Mouse (Mus musculus): ENCODE measurements at regions not wholly inside any gene's neighbourhood (a gene's known extent, or its start where the extent isn't known, plus 50 kb on each side); places are given as distances from the start of the nearest gene placed in this dataset.

DNA sequence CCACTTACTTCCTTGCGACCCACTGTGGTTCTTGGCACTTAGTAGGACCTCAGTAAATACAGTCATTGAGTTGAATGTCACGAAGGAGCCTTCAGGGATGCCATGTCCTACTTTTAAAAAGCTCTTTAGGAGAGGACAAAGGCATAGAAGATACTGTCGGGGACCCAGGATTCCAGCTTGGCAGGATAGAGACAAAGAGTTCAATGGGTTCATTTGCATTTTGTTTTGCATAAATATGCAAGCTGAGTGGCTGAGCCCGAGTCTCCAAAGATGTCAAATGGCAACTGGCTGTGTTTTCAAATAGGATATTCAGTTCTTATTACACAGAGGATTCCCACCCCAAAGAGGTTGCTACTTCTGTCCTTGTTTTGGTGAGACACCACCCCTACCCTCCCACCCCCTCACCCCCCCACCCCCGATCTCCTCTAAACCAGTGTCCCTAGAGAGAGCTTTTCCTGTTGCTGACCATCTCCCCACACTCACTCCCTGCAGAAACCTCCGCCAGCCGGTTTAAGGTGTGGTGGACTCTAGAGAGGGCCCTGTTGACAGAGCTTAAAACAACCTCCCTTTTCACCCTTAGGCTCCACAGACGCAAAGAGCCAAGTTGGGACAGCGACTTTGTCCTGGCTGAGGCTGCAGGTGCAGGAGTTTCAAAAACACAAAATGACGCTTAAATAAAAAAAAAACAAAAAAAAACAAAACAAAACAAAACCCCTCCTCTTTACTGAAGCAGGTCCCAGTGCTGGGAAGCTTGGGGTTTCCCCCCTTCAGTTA lies 57.9 kb downstream of the Sox9 start:
- no peak for DNase-seq

DNA sequence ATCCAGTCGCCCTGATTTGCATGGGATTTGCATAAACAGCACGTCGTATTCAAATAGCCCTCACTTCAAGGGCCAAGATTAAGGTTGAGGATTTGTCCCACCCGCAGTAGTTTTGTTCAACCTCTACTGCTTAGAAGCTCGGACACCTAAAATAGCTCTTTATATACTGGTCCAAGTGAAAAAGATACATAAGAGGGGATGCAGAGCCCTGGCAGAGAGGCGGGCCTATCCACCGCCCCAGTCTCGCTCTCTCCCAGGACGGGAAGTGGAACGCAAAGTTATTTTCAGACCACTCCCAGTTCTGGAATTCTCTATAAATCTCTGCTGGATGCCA lies 58.4 kb downstream of the Sox9 start:
- DNase-seq, result no peak

DNA sequence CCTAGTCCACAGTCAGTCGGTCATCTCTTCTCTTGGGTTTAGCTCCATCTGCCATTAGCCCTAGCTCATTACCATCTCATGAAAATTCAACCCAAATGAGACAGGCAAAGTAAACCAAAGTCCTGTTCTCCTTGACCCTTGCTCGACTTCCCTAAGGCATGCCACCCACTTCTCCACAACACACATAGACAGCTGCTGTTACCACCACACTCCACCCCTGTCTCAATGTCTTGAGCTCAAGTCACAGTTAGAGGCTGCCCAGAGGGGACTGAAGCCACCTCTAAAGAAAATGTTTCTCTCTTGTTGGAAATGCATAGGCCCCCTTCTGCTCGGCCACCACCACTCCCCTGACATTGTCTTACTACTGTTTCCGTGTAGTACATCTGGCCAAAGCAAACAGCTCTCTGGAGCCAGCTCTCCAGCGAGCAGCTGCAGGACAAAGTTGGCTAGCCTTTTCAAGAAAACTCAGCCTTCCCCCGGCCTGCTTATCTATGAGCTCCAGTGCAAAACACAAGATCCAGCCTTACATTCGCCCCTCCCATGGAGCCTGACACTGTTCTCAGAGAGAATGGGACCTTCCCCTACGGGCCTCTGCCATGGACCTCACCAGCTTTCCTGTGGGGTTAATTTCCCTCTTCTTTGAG lies 62.4 kb downstream of the Sox9 start:
- DNase-seq, result no peak

- no peak for DNase-seq
Observed at GRCm38 (mm10) chr11:112847146-112847545, 65.1 kb downstream of the Sox9 start.

DNA sequence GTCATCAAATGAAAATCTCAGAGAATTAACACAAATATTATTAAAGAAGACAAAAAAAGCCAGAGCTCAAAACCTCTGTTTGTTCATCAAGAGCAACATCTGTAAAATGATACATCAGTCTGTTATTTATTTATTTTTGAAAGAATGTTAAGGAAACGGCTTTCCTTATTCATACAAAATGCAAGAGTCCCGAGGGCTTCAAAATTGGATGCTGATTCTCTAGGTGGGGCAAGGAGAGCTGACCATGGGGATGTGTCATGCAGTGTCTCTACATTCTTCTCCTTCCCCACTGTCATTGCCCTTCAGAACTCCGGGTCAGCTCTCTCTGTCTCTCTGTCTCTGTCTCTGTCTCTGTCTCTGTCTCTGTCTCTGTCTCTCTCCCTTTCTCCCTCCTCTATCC lies 65.8 kb downstream of the Sox9 start:
- no peak for DNase-seq

DNA sequence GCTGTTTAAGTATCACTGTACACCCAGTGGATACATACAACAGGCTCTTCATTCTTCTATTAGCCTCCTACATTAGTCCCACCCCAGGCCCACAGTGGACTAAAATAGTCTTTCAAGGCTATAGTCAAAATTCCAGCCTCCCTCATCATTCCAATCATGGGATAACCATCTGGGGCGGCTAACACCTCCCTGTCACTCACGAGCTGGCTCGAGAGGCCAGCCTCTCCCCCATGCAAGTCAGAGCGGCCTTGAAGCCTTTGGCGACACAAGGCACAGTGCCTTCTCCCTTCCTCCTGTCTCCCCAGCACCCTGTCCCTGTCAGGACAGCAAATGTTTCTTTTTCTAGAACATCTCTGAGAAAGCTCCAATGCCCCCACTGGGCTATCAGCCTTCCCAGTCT lies 68.0 kb downstream of the Sox9 start:
- no peak for DNase-seq

DNA sequence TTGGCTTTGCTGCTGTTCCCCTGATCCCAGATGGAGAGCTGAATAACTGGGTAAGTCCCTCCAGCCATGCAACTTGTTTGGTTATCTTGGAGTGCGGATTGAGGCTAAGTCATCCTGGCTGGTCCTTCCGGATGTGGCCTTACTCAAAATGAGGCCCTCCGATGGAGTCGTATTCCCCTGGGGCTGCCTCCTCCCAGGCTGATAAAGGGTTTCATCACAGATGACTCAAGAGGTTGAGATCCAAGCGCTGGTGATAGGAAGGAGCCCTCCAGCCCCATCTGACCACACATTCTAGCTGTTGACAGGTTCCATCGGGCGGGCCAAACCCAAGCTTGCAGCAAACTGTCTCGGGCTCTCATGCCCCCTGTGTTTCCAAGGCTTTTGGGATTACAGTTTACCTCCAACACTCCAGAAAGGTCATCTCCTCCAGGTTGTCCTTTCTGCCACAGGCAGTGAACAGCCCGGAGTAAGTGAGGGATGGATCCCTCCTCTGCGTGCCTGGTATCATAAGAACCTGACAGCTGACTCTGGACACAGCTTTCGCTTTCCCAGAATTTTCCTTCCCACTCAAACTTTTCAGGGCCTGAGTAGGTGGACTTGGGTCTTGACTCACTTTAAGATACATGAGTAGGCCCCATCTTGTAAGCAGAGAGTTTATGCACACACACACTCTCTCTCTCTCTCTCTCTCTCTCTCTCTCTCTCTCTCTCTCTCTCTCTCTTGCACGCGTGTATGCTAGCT lies 68.7 kb downstream of the Sox9 start:
- no peak for DNase-seq

GRCm38 (mm10) chr11:112851321-112851720 lies 69.3 kb downstream of the Sox9 start:
- DNase-seq, result no peak

- DNase-seq, result no peak
Observed at GRCm38 (mm10) chr11:112855975-112856374, 74.0 kb downstream of the Sox9 start.

DNA sequence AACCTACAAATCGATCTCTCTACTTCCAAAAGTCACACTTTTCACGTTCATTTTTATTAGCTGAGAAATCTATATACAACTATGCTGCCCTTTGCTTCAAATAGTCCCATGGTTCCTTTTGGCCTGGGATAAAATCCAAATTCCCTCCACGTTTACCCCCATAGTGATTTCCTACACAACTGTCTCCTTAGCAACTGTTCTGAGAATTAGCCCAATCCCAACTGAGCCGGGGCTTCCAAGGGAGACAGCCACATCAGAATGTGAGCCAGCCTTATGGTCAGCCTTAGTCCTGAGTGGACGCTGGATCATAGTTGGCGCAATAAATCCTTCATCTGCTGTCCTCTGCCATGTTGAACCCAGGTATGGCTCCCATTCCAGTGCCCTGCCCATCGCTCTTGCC lies 77.3 kb downstream of the Sox9 start:
- DNase-seq, result no peak

GRCm38 (mm10) chr11:112860797-112861196 lies 78.8 kb downstream of the Sox9 start:
- DNase-seq, result no peak

GRCm38 (mm10) chr11:112861233-112861632 lies 79.2 kb downstream of the Sox9 start:
- no peak for DNase-seq

GRCm38 (mm10) chr11:112865836-112866235 lies 83.8 kb downstream of the Sox9 start:
- DNase-seq, result no peak

- DNase-seq, result no peak
Observed at GRCm38 (mm10) chr11:112869571-112869970, 87.5 kb downstream of the Sox9 start.

GRCm38 (mm10) chr11:112870201-112871035 lies 88.4 kb downstream of the Sox9 start:
- DNase-seq, result no peak

- DNase-seq, result no peak
Observed at GRCm38 (mm10) chr11:112872677-112873367, 90.8 kb downstream of the Sox9 start.

GRCm38 (mm10) chr11:112874239-112874638 lies 92.2 kb downstream of the Sox9 start:
- no peak for DNase-seq

DNA sequence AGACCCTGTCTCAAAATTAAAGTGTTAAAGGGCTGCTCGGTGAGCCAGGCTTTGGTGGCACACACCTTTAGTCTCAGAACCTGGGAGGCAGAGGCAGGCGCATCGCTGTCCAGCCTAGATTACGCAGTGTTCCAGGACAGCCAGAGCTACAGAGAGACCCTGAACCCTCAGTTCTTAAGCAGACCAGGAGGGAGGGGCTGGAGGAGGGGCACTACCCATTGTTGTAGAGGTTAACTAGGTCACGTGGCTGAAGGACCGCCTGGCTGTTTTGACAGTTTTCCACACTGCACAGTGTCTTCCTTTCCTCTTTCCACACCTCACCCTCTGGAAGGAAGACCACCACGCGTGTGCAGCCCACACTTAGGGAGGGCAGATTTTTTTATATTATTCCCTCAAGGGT lies 94.2 kb downstream of the Sox9 start:
- no peak for DNase-seq

- no peak for DNase-seq
Observed at GRCm38 (mm10) chr11:112878436-112878835, 96.4 kb downstream of the Sox9 start.

- no peak for DNase-seq
Observed at GRCm38 (mm10) chr11:112880736-112881135, 98.7 kb downstream of the Sox9 start.

DNA sequence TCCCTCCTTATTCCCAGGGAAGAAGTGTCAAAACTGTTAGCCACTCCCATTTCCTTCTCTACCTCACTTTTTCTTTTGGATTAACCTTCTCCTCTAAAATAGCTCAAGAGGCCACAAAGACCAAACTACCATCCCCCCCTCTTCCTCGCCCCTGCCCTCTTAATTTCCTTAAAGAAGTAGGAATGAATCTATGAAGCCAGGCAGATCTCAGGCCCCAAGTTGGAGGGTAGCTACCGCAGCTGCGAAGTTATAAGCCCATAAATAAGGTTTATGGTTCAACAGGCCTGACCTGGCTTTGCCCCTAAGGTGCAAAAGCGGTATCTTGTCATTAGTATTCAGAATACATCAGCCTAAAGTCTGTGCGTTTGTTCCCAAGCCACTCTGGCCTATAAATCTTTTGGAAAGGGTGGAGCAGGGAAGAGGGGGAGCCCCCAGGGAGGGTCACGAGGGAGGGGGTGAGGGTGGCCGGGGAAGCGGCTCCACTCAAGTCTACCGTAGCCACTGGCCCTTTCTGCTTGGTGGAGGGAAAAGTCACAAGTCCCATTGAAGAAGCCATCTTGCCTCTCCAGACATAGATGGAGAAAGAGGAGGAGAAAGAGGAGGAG lies 103.4 kb downstream of the Sox9 start:
- no peak for DNase-seq

DNA sequence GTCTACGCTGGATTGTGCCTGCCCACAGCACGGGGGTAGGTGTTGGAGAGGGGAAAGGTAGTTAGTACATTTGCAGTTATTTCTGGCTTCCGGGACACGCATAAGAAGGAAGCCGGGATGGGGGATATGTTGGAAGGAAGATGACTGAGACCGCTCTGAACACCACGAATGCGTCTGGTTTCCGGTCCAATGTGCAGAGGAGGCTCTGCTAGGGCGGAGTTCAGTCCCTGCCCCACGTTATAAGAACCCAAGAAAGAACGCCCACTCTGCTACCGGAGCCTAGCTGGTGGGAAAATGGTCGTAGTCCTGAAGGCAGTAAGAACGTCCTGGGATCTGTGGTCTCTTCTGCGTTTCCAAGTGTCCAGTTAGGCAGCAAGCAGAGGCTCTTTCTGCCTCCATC lies 104.1 kb downstream of the Sox9 start:
- no peak for DNase-seq

Measured in adrenal gland, postnatal 25 days (tissue).